Mouse (Mus musculus) cerebellum, adult 2 months (tissue): ENCODE results near the gene Tenm3.

Source experiments
- CTCF ChIP-seq: fragments of 200-500 bp; IDR thresholded peaks from 2 replicates; pipeline ENCODE4 v1.5.1; 2011; ENCODE audit warnings: low read depth, mild to moderate bottlenecking, control low read depth, low read length, moderate library complexity, borderline replicate concordance; ENCODE audit not compliant: insufficient read depth
- POLR2A ChIP-seq: fragments of 200-500 bp; IDR thresholded peaks from 2 replicates; pipeline ENCODE4 v1.6.1; 2011; ENCODE audit warnings: low read length, control low read depth, borderline replicate concordance; ENCODE audit not compliant: insufficient read depth

GRCm38 (mm10) chr8:48511137-48511536 lies 332.6 kb downstream of the Tenm3 start:
- TF ChIP-seq POLR2A (no peak), CTCF (no peak)
